Mouse (Mus musculus): ENCODE measurements at regions not wholly inside any gene's neighbourhood (a gene's known extent, or its start where the extent isn't known, plus 50 kb on each side); places are given as distances from the start of the nearest gene placed in this dataset.

GRCm38 (mm10) chr14:97446793-97447192 lies 722.8 kb downstream of the Dach1 start:
- no peak for DNase-seq (ENCODE audit: low spot score)

DNA sequence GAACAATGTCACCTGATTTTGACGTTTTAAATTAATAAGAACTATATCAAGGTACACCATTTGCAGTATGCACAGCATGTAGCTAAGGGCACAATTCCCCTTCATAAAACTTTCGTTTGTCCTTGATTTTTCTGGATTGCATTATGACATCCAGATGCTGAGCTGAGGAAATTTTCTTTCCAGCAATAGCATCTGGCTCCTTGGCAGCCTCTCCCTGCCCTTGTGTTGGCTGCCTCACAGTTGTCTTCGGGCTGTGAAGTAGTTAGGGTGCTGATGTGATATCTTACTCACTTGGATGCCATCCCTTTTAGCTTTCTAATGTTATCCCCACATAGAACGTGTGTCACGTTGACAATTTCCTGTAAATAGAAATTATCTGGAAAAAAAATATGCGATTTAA lies 729.2 kb downstream of the Dach1 start:
- no peak for DNase-seq (ENCODE audit: low spot score)

DNA sequence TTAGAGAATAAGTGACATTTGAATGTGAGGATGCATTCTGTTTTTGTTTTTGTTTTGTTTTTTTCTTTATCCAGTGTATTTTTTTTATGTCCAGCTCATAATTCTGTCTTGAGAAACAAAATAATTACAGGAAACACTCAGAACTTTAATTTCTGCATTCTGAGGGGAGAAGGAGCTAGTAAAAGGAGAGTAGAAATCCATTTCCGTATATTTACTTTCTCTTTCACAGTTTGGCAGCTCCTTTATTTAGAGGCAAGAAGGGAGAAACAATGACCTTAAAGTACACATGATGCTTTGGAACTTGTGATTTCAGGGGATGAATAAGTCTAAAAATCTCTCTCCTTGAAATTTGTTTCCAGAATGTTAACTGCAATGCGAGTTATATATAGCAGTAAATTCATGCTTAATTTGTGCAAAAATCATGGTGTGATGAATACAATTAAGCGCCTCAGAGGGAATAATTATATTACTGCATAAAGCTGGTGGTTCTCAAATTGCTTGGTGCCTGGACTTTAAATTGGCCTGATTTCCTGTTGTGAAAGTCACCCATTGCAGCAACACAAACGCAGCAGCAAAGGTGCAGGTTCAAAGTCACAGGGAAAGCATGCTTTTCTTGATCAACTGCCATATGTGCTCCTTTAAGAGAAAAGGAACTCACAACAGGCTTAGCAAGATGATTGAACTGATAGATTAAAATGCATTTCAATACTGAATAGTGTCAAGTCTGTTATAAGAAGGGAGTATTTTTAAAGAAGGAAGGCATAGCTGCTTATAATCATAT lies 733.9 kb downstream of the Dach1 start:
- no peak for DNase-seq (ENCODE audit: low spot score)

DNA sequence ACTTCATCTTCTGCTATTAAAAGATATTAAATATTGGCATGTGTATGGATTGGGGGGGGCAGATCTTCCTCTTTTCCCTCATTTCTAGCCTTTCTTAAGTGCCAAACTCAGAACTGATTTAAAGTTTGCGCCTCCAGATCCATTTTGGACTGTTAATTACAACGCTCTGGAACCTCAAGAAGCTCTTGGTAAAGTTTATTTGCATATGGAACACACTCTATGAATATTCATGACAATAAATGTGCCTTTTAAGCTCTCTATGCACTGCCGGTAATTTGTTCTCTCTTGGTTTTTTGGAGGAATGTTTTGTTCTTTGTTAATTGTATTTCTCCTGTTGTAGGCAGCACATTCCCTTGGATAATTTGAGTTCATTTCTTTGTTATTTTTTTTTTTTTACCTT lies 738.3 kb downstream of the Dach1 start:
- DNase-seq (ENCODE audit: low spot score) = no peak

DNA sequence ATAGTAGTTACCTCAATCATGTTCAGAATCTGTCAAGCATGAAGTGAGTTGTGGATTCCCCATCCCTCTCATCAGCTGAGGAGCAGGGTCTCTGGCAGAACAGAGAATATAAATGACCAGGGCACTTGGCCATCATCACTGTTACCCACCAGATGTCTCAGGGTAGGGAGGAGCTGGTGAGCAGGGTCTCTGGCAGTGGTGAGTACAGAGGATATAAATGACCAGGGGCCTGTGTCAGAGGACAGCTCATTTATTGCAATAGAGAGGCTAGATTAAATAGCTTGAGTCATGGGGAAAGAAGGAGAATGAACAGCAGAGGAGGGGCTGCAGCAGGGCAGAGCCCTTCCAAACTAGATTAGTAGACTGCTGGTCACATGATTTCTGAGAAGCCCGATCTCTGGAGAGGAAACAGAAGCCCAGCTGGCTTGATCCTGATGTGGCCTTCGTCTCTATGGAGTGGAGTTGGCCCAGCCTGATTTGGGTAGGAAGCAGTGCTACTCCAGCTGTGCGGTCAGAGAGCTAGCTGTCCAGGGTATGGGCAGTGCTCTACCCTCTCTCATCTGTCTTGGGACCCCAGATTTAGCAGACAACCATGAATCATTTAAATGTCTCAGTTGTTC lies 766.3 kb downstream of the Dach1 start:
- no peak for DNase-seq (ENCODE audit: low spot score)

- no peak for DNase-seq (ENCODE audit: low spot score)
Measured at GRCm38 (mm10) chr14:97396385-97396784, 773.2 kb downstream of the Dach1 start.

DNA sequence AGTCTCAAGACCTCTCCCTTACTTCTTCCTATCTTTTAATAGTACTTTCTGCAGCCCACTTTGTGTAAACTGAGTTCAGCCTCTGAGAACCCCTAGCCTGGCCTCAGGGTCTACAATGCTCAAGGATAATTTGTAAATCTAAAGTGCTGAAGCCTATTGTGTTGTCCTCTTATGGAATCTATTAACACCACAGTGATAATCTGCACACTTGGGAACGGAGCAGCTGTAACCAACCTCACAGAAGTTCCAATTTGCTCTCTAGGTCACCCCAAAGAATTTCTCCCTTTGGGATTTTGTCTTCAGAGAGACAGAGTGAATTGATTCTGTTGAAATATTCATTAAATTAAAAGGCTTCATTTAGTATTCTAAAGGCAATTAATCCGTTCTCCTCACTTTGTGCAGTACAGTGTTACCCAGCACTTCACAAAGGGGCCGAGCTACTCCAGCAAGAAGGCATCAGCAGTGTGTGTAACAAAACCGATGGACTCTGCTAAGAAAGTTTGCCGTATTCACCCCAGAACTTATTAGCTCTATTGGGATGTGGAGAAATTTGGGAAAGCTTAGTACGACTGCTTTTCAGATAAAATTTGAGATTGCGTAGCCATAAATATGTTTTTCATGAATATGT lies 773.7 kb downstream of the Dach1 start:
- DNase-seq (ENCODE audit: low spot score) = no peak

DNA sequence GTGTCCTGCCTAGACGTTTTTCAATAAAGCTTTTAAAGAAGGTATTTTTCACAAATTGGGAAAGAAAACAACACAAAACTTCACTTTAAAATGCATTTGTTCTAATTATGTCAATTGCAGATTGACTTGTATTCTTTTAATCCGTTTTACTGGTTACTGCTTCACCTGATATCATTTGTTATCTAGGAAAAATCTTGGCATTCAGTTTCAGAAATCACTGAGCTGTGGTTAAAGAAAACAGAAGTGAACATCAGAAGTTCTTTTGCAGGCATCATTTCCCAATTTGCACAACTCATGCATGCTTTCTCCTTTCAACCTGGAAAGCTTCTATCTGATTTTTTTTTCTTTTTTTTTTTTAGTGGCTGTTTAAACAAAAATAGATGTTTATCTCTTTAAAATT lies 780.6 kb downstream of the Dach1 start:
- no peak for DNase-seq (ENCODE audit: low spot score)

DNA sequence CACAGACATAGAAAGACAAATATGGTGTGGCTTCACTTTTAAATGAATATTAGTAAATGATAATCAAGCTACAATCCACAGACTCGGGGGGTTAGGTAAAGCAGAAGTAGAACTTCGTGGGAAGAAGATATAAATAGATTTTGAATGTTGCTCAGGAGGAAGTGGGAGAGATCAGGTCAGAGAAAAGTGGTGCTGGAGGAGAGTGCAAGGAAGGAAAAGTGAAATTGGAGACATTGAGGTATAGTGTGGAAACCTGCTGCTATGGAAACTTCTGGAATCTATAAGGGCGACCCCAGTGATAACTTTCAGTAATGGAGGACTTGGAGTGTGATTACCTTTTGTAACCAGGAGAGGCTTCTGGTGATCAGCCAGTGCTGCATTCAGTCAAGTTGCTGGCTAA lies 789.4 kb downstream of the Dach1 start:
- no peak for DNase-seq (ENCODE audit: low spot score)

GRCm38 (mm10) chr14:97356915-97357314 lies 812.6 kb downstream of the Dach1 start:
- DNase-seq (ENCODE audit: low spot score) = no peak

- no peak for DNase-seq (ENCODE audit: low spot score)
Measured at GRCm38 (mm10) chr14:97347970-97348369, 821.6 kb downstream of the Dach1 start.

DNA sequence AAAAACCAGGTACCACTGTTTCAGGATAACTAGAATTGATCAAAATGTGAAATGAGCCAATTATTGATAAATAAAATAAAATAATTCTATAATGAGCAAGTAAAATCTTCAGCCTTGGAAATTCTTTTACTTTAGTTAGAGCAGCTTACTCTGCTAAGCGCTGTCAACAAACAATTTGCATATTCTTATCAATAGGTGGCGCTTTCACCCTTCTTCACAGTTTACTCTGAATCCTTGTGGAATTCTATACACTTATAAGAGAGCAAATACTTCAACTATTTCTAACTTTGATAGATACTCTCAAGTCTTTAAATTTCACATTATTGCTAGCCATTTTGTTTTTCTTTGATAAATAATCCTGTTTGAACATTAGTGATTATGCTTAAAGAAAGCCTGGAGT lies 812.5 kb upstream of the Klhl1 start:
- DNase-seq (ENCODE audit: low spot score) = no peak

DNA sequence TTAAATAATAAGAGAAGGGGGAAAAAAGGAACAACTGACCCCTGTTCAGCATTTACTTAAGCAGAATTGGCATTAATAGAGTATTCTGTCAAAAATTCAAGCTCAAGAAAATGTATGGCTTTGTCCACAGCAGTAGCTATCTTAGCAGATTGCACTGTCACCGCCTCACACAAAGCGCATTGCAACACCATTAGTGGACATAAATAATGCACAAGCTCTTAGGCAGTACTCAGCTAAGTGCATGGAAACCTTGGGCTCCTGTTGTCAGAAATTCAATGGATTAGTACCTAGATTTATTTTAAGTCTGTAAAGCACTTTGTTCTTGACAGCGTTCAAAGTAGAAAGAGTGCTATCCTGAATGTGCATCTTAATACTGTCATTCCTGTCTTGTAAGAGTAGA lies 811.1 kb upstream of the Klhl1 start:
- no peak for DNase-seq (ENCODE audit: low spot score)

DNA sequence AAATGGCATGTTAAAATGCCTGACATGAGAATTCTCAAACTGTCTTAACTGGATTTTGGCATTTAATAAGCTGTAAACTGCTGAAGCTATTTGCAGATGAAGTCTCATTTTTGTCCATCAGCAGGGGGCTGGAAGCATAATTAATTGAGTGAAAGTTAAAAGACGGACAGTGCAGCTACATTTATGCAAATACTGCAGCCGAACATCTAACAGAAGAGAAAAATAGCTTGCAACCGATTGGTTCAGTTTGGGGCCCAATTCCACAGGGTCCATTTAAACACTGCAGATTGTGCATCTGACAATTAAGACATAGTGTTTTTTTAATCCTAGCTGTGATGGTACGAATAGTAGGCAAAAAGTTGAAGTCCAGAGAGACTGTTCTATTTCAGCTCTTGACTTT lies 774.2 kb upstream of the Klhl1 start:
- DNase-seq (ENCODE audit: low spot score) = no peak

- DNase-seq (ENCODE audit: low spot score) = no peak
Measured at GRCm38 (mm10) chr14:97287447-97287846, 768.5 kb upstream of the Klhl1 start.

DNA sequence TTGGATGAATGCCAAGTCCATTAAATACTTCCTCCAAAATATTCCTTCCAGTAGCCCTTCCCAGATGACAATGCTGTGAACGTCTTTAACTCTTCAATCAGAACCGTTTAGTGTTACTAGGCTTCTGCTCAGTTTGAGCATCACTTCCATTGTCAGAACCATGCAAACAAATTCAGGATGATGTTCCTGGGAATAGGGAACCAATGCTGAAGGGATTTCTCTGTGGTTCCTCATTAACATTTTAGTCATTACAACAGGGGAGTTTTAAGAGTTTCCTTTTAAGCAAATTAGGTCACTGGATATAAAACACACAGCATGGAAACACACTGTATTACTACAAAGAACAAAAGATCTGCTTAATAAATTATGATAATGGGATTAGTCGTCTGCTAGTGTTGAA lies 739.6 kb upstream of the Klhl1 start:
- no peak for DNase-seq (ENCODE audit: low spot score)

All from ovary, postnatal 14 days (tissue).